9 mouse cellular contexts compared by ENCODE assay signal in the genomic region with DNA sequence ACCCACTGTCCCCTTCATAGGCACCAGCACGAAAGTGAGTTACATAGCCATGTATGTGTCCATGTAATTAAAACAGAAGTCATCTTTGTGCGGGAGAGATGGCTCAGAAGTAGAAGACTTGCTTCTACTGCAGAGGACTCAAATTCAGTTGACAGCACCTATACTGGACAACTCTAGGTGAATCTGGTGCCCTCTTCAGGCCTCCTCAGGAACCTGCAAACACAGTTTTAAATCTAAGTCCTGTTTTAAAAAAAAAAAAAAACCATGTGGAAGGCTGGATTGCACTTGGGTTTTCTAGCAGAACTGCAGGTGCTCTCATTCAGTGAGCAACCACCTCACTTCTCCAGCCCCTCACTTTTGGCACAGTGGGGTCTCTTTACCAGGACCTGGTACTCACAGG. TPM values are rescaled to one million over a fixed set of nuclear protein-coding genes. Genes with fewer than 3 reads are reported as not detected.
A peak's percentile ranks its signal among the peaks of the same experiment; 100 is the strongest.
DNase-seq lines count a peak whose midpoint lies in the region; ATAC-seq and TF ChIP-seq lines count a peak whose summit lies in the region.
"Had no signal": no experiment of that assay in that cellular context is flagged by ENCODE, and none has a peak within 500 bp of the region (broad histone marks: within the 10 kb centered on the region; RNA-seq: fewer than 3 reads in every experiment).

No protein-coding gene starts in this region.

- WGBS in lung, embryonic 14.5 days: 70% methylated on average over 2 of the region's 2 CpGs
- WGBS in lung, adult 2 months: 90% methylated on average over 2 of the region's 2 CpGs
- 57% methylated on average over 2 of the region's 2 CpGs for WGBS in liver, postnatal 0 days (ENCODE audit: insufficient replicate concordance)

- DNase-seq in cerebellum, postnatal 4 days (ENCODE audit: low spot score in 2 of 2): no peak
- DNase-seq in lung, embryonic 14.5 days: peak; percentile 62
- DNase-seq in lung, adult 2 months: no peak
- peak; percentile 38 for DNase-seq in liver, postnatal 0 days
- no peak for DNase-seq in gastrocnemius, postnatal 36 days
- DNase-seq in spleen, postnatal 14 days (ENCODE audit: low spot score in 2 of 2): no peak

- no peak overlapping the region for H3K4me2 ChIP-seq in lung, embryonic 14.5 days
- H3K4me2 ChIP-seq in liver, postnatal 0 days (ENCODE audit: low read depth, low read length): no peak overlapping the region
- H3K4me2 ChIP-seq: limb, embryonic 12.5 days had no signal

- intact Hi-C loops in gastrocnemius, postnatal 36 days (cut with DNase I): loop anchor here (10.0 kb wide), 1 partner anchor 189 kb away; no protein-coding TSS in a partner anchor

- TF ChIP-seq EP300 in liver, postnatal 0 days (IDR thresholded peaks at IDR 0.05; ENCODE audit: low read depth): no peak

- peak; percentile 47 for TF ChIP-seq CTCF in lung, embryonic 14.5 days (IDR thresholded peaks at IDR 0.05; ENCODE audit: low read depth)
- TF ChIP-seq CTCF in lung, adult 2 months (IDR thresholded peaks at IDR 0.05; ENCODE audit: insufficient read depth, low read length): no peak
- peak; percentile 45; the same call in 1 of the 2 replicates for TF ChIP-seq CTCF in cortical plate, adult 2 months (IDR thresholded peaks at IDR 0.05; ENCODE audit: extremely low read depth, insufficient read depth, low read length)
- TF ChIP-seq CTCF in liver, postnatal 0 days (IDR thresholded peaks at IDR 0.05; ENCODE audit: low read depth): peak; percentile 73

- H3K36me3 ChIP-seq in lung, embryonic 14.5 days (ENCODE audit: insufficient read depth): no peaks in the 10 kb centered on the region
- H3K36me3 ChIP-seq in liver, postnatal 0 days (replicated peaks; ENCODE audit: insufficient read depth, low read length): no peaks in the 10 kb centered on the region
- H3K36me3 ChIP-seq: limb, embryonic 12.5 days had no signal

- no peak overlapping the region for H3K4me3 ChIP-seq in lung, embryonic 14.5 days (ENCODE audit: low read depth, low read length)
- H3K4me3 ChIP-seq in lung, adult 2 months (replicated peaks; ENCODE audit: extremely low read depth, low read depth, low read length): no peak overlapping the region
- H3K4me3 ChIP-seq in cortical plate, adult 2 months (ENCODE audit: insufficient read depth, low read length): no peak overlapping the region
- H3K4me3 ChIP-seq in liver, postnatal 0 days (ENCODE audit: low read depth, low read length): no peak overlapping the region
- H3K4me3 ChIP-seq: limb, embryonic 12.5 days had no signal

- no peak overlapping the region for H3K9ac ChIP-seq in lung, embryonic 14.5 days
- no peak overlapping the region for H3K9ac ChIP-seq in liver, postnatal 0 days (replicated peaks)
- H3K9ac ChIP-seq: limb, embryonic 12.5 days had no signal

- H3K27me3 ChIP-seq in lung, embryonic 14.5 days (ENCODE audit: insufficient read depth, low read length): no peaks in the 10 kb centered on the region
- no peaks in the 10 kb centered on the region for H3K27me3 ChIP-seq in liver, postnatal 0 days (ENCODE audit: insufficient read depth, low read length)
- H3K27me3 ChIP-seq: limb, embryonic 12.5 days had no signal

- no peaks in the 10 kb centered on the region for H3K4me1 ChIP-seq in lung, embryonic 14.5 days (ENCODE audit: insufficient read depth)
- H3K4me1 ChIP-seq in lung, adult 2 months (ENCODE audit: control insufficient read depth, insufficient read depth, low read length): no peaks in the 10 kb centered on the region
- peaks cover 4% of the 10 kb centered on the region for H3K4me1 ChIP-seq in cortical plate, adult 2 months (ENCODE audit: control insufficient read depth, insufficient read depth, low read length)
- H3K4me1 ChIP-seq in liver, postnatal 0 days (ENCODE audit: insufficient read depth): no peaks in the 10 kb centered on the region; the same call in 1 of the 2 replicates

- H3K27ac ChIP-seq in lung, embryonic 14.5 days (ENCODE audit: low read depth): no peak overlapping the region
- no peak overlapping the region for H3K27ac ChIP-seq in cortical plate, adult 2 months (ENCODE audit: insufficient read depth, low read length)
- H3K27ac ChIP-seq in liver, postnatal 0 days (ENCODE audit: low read depth): no peak overlapping the region
- H3K27ac ChIP-seq: limb, embryonic 12.5 days had no signal

- no peak for TF ChIP-seq POLR2A in lung, adult 2 months (IDR thresholded peaks at IDR 0.05; ENCODE audit: borderline replicate concordance, extremely low read depth, low read depth, low read length)
- TF ChIP-seq POLR2A in cortical plate, adult 2 months (IDR thresholded peaks at IDR 0.05; ENCODE audit: extremely low read depth, insufficient read depth, low read length): no peak

- ATAC-seq in cerebellum, adult (ENCODE audit: insufficient number of reproducible peaks, low FRiP score, low TSS enrichment): peak; percentile 62; the same call in 1 of the 2 replicates
- no peak for ATAC-seq in lung, embryonic 14.5 days (ENCODE audit: insufficient read depth)
- no peak for ATAC-seq in liver, postnatal 0 days

- no peaks in the 10 kb centered on the region for H3K9me3 ChIP-seq in lung, embryonic 14.5 days (ENCODE audit: low read depth, low read length)
- H3K9me3 ChIP-seq in liver, postnatal 0 days (ENCODE audit: low read length): no peaks in the 10 kb centered on the region
- H3K9me3 ChIP-seq: limb, embryonic 12.5 days had no signal

RNA-seq across cellular contexts. Expression of a gene that starts 16.1 kb away (rescaled TPM):
- polyA plus RNA-seq in lung, embryonic 14.5 days (2014; fragmentation: Nextera tagmentation; extraction: Ambion mirVana): 13.1 and 13.7 TPM in 2 replicates
- 8.5 and 9.7 TPM in 2 replicates for polyA plus RNA-seq in lung, adult 2 months (2012; rRNA removed)
- 15.1 and 15.5 TPM in 2 replicates for polyA plus RNA-seq in cortical plate, adult 2 months (2012; rRNA removed)
- polyA plus RNA-seq in liver, postnatal 0 days (2015; fragmentation: Nextera tagmentation; extraction: Ambion mirVana): 0.94 and 0.95 TPM in 2 replicates
- 1 to 10 TPM; 4.1 to 5.6 TPM for total RNA-seq in gastrocnemius, postnatal 36 days (2021)

Comparison
In these comparisons a context has a peak if more than half of its experiments do, and no peak if none do; other contexts are left out.
1. DNase-seq: peak in lung, embryonic 14.5 days (single experiment) and liver, postnatal 0 days (single experiment); none in cerebellum, postnatal 4 days (0 of 2), lung, adult 2 months (single experiment), gastrocnemius, postnatal 36 days (0 of 2) and spleen, postnatal 14 days (0 of 2).